Mouse (Mus musculus): Measurements from ENCODE around the gene Dst. TPM values are rescaled to one million over a fixed set of nuclear protein-coding genes. Genes with fewer than 3 reads are reported as not detected.

The Dst gene
- polyA plus RNA-seq, 1 experiment = 9.5 TPM

DNA sequence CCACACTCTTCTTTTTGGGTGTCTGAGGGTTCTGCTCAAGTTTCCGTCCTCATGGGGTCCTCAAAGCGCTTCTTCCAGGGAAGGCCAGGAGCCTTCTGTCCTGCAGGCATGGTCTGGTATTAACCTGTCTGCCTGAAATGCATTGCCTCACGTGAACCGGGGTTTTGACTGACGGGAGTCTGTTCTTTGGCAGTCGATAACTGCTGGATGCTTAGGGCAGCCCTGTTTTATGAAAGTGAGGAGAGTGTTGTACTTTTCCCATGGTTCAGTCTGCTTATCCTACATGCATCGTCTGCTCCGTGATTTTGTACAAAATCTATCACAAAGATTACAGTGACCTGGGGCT, 338.6 kb downstream of the Dst start:
- no peaks in the 10 kb centered on the region for H3K4me1 ChIP-seq (ENCODE audit: control insufficient read depth, insufficient read depth, low read length)
- H3K27ac ChIP-seq (ENCODE audit: control insufficient read depth, insufficient read depth, low read depth, low read length, poor library complexity) = no peak overlapping the region
- TF ChIP-seq POLR2A (IDR thresholded peaks at IDR 0.05; ENCODE audit: borderline replicate concordance, control insufficient read depth, low read depth, low read length) (no peak), CTCF (IDR thresholded peaks at IDR 0.05; ENCODE audit: control insufficient read depth, insufficient read depth, low read length) (no peak)
- no peak overlapping the region for H3K4me3 ChIP-seq (replicated peaks; ENCODE audit: control insufficient read depth, low read depth, low read length)
- 85% methylated on average over 8 of the region's 8 CpGs for WGBS

DNA sequence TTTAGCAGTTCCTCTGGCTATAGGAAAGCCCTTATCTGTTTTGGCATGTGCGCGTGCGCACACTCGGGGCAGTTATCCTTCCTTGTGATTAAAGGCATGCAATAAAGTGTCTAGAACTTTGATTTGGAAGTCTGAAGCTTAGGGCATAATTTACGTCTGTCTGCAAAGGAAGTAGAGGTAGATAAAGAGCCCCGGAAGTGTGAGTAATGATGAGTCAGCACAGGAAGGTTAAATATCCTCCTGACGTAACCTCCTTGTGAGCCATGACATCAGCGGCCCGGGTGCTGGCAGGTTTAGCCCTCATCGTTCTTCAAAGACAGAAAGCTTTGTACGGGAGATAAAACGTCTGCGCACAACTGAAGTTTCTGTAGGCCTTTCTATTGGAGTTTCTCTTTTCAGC, 343.1 kb downstream of the Dst start:
- WGBS = 59% methylated on average over 13 of the region's 13 CpGs
- TF ChIP-seq CTCF (IDR thresholded peaks at IDR 0.05; ENCODE audit: control insufficient read depth, insufficient read depth, low read length) (no peak), POLR2A (IDR thresholded peaks at IDR 0.05; ENCODE audit: borderline replicate concordance, control insufficient read depth, low read depth, low read length) (no peak)
- H3K4me3 ChIP-seq (replicated peaks; ENCODE audit: control insufficient read depth, low read depth, low read length) = no peak overlapping the region
- no peaks in the 10 kb centered on the region for H3K4me1 ChIP-seq (ENCODE audit: control insufficient read depth, insufficient read depth, low read length)
- no peak overlapping the region for H3K27ac ChIP-seq (ENCODE audit: control insufficient read depth, insufficient read depth, low read depth, low read length, poor library complexity)

DNA sequence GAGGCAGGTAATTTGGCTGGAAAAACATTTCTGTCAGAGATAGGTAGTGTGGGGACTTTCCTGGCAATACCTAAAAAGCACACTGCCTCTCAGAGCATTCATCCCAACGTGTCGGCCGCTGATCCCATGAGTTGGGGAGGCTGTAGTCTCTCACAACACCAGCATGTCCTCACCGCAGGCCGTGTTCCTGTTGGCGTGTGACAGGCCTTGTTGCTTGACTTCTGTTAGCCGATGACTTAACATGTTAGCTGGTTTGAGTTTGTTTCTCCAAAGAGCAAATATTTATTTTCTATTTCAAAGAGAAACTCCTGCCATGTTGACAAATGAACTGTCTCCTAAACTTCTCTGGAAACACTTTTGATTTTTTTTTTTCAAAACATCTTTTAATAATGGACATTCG, 344.2 kb downstream of the Dst start:
- no peak for TF ChIP-seq CTCF (IDR thresholded peaks at IDR 0.05; ENCODE audit: control insufficient read depth, insufficient read depth, low read length)
- no peak for TF ChIP-seq POLR2A (IDR thresholded peaks at IDR 0.05; ENCODE audit: borderline replicate concordance, control insufficient read depth, low read depth, low read length)
- 86% methylated on average over 8 of the region's 8 CpGs for WGBS
- no peak overlapping the region for H3K4me3 ChIP-seq (replicated peaks; ENCODE audit: control insufficient read depth, low read depth, low read length)

DNA sequence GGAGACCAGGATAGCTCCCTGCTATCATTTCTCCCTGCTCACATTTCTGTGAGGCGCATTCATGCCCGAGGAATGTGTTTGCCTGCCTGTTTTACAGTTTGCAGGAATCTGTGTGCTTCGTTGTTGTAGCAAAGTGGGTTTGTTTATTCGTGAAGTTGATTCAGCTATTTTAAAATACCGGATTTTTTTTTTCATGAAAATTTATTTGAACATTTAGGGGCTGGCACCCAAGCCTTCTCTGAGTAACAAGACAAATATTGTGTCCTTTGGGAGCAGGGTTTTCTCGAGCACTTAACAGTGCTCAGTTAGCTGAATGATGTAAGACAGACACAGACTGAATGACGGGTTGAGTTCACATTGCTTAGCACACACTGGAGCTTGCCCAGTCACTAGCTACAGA, 345.9 kb downstream of the Dst start:
- WGBS = 83% methylated on average over 7 of the region's 7 CpGs
- Histone ChIP-seq H3K4me3 (replicated peaks; ENCODE audit: control insufficient read depth, low read depth, low read length) (no peak overlapping the region), H3K4me1 (ENCODE audit: control insufficient read depth, insufficient read depth, low read length) (no peaks in the 10 kb centered on the region), H3K27ac (ENCODE audit: control insufficient read depth, insufficient read depth, low read depth, low read length, poor library complexity) (no peak overlapping the region)
- TF ChIP-seq CTCF (IDR thresholded peaks at IDR 0.05; ENCODE audit: control insufficient read depth, insufficient read depth, low read length) = no peak
- no peak for TF ChIP-seq POLR2A (IDR thresholded peaks at IDR 0.05; ENCODE audit: borderline replicate concordance, control insufficient read depth, low read depth, low read length)

More for the DNA sequence above, 344.2 kb downstream of the Dst start:
- no peak overlapping the region for H3K27ac ChIP-seq (ENCODE audit: control insufficient read depth, insufficient read depth, low read depth, low read length, poor library complexity)
- no peaks in the 10 kb centered on the region for H3K4me1 ChIP-seq (ENCODE audit: control insufficient read depth, insufficient read depth, low read length)

DNA sequence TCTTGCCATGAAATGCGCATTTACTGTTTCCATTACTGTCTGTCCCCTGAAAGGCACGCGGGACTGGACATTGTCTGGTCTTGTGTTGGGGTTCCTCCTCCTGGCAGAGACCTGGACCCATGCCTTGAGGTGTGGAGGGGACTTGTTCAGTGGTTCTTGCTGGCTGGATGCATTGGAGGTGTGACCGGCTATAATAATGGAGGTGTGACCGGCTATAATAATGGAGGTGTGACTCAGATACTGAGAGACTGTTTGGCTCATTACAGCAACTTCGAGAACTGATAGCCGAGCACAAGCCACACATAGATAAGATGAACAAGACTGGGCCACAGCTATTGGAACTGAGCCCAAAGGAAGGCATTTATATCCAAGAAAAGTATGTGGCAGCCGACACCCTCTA, 351.9 kb downstream of the Dst start:
- H3K27ac ChIP-seq (ENCODE audit: control insufficient read depth, insufficient read depth, low read depth, low read length, poor library complexity) = no peak overlapping the region
- whole genome bisulfite sequencing = 77% methylated on average over 8 of the region's 8 CpGs
- H3K4me1 ChIP-seq (ENCODE audit: control insufficient read depth, insufficient read depth, low read length) = no peaks in the 10 kb centered on the region
- no peak overlapping the region for H3K4me3 ChIP-seq (replicated peaks; ENCODE audit: control insufficient read depth, low read depth, low read length)
- TF ChIP-seq CTCF (IDR thresholded peaks at IDR 0.05; ENCODE audit: control insufficient read depth, insufficient read depth, low read length) = no peak

DNA sequence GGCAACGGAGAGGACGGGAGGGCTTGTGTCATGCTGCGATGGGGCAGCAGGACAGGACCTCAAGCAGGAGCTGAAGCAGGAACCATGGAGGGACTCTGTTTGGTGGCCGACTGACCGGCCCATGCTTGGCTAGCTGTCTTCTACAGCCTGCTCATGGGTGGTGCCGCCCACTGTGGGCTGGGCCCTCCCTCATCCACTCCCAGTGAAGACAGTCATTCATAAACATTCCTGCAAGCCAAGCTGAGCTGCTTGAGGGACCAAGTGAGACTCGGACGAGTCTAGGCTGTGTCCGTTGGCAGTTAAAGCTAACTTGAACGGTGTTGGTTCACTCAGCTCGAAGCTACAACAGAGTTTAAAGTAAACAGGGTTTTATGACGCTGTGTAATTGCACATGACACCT, 353.0 kb downstream of the Dst start:
- Histone ChIP-seq H3K4me1 (ENCODE audit: control insufficient read depth, insufficient read depth, low read length) (no peaks in the 10 kb centered on the region), H3K4me3 (replicated peaks; ENCODE audit: control insufficient read depth, low read depth, low read length) (no peak overlapping the region), H3K27ac (ENCODE audit: control insufficient read depth, insufficient read depth, low read depth, low read length, poor library complexity) (no peak overlapping the region)
- WGBS = 85% methylated on average over 12 of the region's 12 CpGs
- TF ChIP-seq POLR2A (IDR thresholded peaks at IDR 0.05; ENCODE audit: borderline replicate concordance, control insufficient read depth, low read depth, low read length) = no peak
- TF ChIP-seq CTCF (IDR thresholded peaks at IDR 0.05; ENCODE audit: control insufficient read depth, insufficient read depth, low read length) = no peak

DNA sequence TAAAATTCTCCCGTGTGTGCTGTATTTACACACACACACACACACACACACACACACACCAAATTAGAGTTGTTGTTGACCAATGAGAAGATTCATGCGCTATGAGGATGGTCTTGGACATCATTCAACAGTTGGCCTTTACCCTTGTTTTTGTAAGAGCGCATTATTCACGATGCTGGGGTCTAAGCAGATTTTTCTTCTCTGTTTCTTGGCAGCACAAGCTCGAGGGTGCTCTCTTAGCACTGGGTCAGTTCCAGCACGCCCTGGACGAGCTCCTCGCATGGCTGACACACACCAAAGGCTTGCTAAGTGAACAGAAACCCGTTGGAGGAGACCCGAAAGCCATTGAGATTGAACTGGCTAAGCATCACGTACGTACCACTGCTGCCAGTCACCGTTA, 360.5 kb downstream of the Dst start:
- TF ChIP-seq POLR2A (IDR thresholded peaks at IDR 0.05; ENCODE audit: borderline replicate concordance, control insufficient read depth, low read depth, low read length) (no peak), CTCF (IDR thresholded peaks at IDR 0.05; ENCODE audit: control insufficient read depth, insufficient read depth, low read length) (no peak)
- no peak overlapping the region for H3K4me3 ChIP-seq (replicated peaks; ENCODE audit: control insufficient read depth, low read depth, low read length)
- 81% methylated on average over 13 of the region's 13 CpGs for WGBS
- H3K4me1 ChIP-seq (ENCODE audit: control insufficient read depth, insufficient read depth, low read length) = no peaks in the 10 kb centered on the region
- no peak overlapping the region for H3K27ac ChIP-seq (ENCODE audit: control insufficient read depth, insufficient read depth, low read depth, low read length, poor library complexity)

DNA sequence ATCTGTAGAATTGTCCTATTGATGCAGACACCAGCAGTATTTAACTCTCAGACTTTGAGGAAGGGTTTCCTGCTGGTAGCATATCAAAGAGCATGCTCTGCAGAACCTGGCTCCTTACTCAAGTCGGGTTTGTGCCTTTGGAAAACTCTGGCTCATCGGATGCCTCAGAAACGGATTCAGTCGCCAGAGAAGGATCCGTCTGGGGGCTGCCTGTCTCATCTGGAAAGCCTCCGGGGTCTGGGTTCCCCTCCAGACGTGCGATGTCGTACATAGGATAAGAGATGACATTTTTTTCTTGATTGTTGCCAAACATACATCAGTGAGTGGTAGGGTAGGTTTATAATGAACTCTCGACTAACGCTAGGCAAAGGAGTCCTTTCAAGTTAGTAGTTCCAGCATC, 361.6 kb downstream of the Dst start:
- TF ChIP-seq CTCF (IDR thresholded peaks at IDR 0.05; ENCODE audit: control insufficient read depth, insufficient read depth, low read length) = no peak
- TF ChIP-seq POLR2A (IDR thresholded peaks at IDR 0.05; ENCODE audit: borderline replicate concordance, control insufficient read depth, low read depth, low read length) = no peak
- Histone ChIP-seq H3K4me3 (replicated peaks; ENCODE audit: control insufficient read depth, low read depth, low read length) (no peak overlapping the region), H3K27ac (ENCODE audit: control insufficient read depth, insufficient read depth, low read depth, low read length, poor library complexity) (no peak overlapping the region), H3K4me1 (ENCODE audit: control insufficient read depth, insufficient read depth, low read length) (no peaks in the 10 kb centered on the region)
- WGBS = 85% methylated on average over 11 of the region's 11 CpGs

DNA sequence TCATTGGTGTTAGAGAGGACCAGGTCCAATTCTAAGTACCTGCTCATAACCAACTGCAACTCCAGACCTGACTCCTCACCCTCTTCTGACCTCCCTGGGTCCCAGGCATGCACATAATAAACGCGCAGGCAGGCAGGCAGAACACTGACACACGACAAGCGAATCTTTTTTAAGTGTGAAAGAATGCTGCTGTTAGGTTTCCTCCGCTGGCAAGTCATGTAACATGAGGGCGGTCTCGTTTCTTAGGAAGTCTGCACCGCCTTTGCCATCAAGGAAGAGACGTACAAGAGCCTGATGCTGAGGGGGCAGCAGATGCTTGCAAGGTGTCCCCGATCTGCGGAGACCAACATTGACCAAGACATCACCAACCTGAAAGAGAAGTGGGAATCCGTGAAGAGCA, 365.9 kb downstream of the Dst start:
- Histone ChIP-seq H3K27ac (ENCODE audit: control insufficient read depth, insufficient read depth, low read depth, low read length, poor library complexity) (no peak overlapping the region), H3K4me3 (replicated peaks; ENCODE audit: control insufficient read depth, low read depth, low read length) (no peak overlapping the region), H3K4me1 (ENCODE audit: control insufficient read depth, insufficient read depth, low read length) (no peaks in the 10 kb centered on the region)
- 89% methylated on average over 12 of the region's 12 CpGs for WGBS
- no peak for TF ChIP-seq POLR2A (IDR thresholded peaks at IDR 0.05; ENCODE audit: borderline replicate concordance, control insufficient read depth, low read depth, low read length)
- no peak for TF ChIP-seq CTCF (IDR thresholded peaks at IDR 0.05; ENCODE audit: control insufficient read depth, insufficient read depth, low read length)
